Mouse (Mus musculus): Measurements from ENCODE around the gene Plet1. TPM values are rescaled to one million over a fixed set of nuclear protein-coding genes. Genes with fewer than 3 reads are reported as not detected.

Gene Plet1
- polyA plus RNA-seq (2015; fragmentation: Nextera tagmentation; extraction: Ambion mirVana): 0.45 and 1.4 TPM in 2 replicates

DNA sequence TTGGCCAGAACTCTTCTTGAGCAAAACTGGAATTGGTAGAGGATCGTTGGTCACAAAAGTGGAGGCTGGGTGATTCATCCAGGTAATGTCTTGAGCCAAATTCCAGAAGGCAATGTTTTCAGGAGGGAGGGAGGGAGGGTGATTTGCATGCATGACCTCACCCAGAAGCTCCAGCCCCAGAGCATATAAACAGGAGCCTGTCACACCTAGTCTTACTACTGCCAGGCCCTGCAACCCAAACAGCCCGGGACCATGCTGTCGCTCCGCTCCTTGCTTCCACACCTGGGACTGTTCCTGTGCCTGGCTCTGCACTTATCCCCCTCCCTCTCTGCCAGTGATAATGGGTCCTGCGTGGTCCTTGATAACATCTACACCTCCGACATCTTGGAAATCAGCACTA is at the start of gene Plet1:
Gene Plet1 (plus strand): TSS at position 215 of the 400 bp plus-strand sequence.
- WGBS: 81% methylated on average over 6 of the region's 6 CpGs
- H3K27me3 ChIP-seq: no peaks in the 10 kb centered on the region

DNA sequence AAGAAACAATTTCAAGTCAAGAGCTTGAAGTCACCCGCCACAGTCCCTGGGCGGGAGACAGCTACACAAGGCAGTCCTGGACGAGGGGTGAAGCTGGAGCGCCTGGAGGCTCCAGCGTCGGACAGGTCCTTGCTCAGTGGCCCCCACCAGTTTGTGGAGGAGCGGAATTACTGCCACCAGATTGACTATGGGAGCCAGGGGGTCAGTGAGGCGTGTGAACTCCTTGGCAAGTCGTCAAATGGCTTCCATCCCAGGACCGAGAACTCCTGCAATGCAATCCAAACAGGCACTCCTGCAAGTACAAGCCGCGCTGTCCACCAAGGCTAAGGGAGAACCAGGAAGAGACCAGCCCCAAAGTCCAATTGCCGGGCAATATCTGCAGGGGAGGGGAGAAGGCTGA is 45.3 kb upstream of the Plet1 start:
- Histone ChIP-seq H3K9me3 (replicated peaks) (no peaks in the 10 kb centered on the region), H3K4me3 (no peak overlapping the region), H3K4me1 (replicated peaks) (peaks cover 5% of the 10 kb centered on the region; the same call in 1 of the 2 replicates), H3K27me3 (no peaks in the 10 kb centered on the region), H3K36me3 (no peaks in the 10 kb centered on the region), H3K4me2 (peak overlapping the region; percentile 11; the same call in 1 of the 2 replicates), H3K9ac (no peak overlapping the region), H3K27ac (no peak overlapping the region)
- WGBS: 47% methylated on average over 13 of the region's 13 CpGs
- no peak for ATAC-seq (replicated peaks; ENCODE audit: insufficient number of reproducible peaks, insufficient read depth, low FRiP score, low read depth)

More for the DNA sequence above, at the start of gene Plet1:
- Histone ChIP-seq H3K9me3 (replicated peaks) (no peaks in the 10 kb centered on the region), H3K4me1 (replicated peaks) (peaks cover 13% of the 10 kb centered on the region), H3K27ac (no peak within 1 kb of the TSS), H3K9ac (no peak within 1 kb of the TSS), H3K36me3 (no peaks in the 10 kb centered on the region), H3K4me2 (no peak within 1 kb of the TSS), H3K4me3 (no peak within 1 kb of the TSS)
- no peak for ATAC-seq (replicated peaks; ENCODE audit: insufficient number of reproducible peaks, insufficient read depth, low FRiP score, low read depth)

DNA sequence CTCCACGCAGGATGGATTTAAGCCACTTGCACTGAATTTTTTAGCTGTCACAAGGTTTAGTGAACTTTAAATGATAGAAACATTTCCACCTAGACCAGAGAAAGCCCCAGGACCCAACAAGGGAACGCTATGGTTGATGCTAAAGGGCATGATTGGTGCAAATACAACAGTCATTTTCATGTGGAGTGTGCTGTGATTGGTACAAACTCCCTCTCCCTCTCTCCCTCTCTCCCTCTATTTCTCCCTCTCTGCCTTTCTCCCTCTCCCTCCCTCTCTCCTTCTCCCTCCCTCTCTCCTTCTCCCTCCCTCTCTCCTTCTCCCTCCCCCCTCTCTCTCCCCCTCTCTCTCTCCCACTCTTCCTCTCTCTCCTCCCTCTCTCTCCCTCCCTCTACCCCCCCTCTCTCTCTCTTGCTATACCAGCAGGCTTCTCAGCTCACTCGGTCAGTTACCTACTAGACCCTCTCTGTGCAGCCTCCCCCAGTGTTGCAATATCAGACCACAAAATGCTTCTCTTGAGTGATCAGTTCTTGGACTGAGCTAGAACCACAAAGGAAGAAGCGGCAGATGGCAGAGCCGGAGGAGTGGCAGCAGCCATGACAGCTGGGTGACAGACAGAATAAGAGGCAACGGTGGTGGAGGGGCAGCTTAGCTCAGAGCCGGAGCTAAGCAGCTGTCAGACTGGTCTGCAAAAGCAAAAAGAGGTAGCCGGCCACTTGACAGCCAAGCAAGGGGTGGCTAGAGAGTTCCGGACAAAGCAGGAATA is 42.7 kb upstream of the Plet1 start:
- Histone ChIP-seq H3K4me2 (peak overlapping the region; percentile 38), H3K27me3 (no peaks in the 10 kb centered on the region), H3K9me3 (replicated peaks) (no peaks in the 10 kb centered on the region), H3K4me1 (replicated peaks) (0 out of 2 replicates have a peak, but pooled peaks cover 3% of the 10 kb centered on the region), H3K9ac (no peak overlapping the region), H3K27ac (no peak overlapping the region), H3K4me3 (no peak overlapping the region), H3K36me3 (no peaks in the 10 kb centered on the region)
- WGBS: 48% methylated on average over 9 of the region's 9 CpGs
- no peak for ATAC-seq (replicated peaks; ENCODE audit: insufficient number of reproducible peaks, insufficient read depth, low FRiP score, low read depth)

DNA sequence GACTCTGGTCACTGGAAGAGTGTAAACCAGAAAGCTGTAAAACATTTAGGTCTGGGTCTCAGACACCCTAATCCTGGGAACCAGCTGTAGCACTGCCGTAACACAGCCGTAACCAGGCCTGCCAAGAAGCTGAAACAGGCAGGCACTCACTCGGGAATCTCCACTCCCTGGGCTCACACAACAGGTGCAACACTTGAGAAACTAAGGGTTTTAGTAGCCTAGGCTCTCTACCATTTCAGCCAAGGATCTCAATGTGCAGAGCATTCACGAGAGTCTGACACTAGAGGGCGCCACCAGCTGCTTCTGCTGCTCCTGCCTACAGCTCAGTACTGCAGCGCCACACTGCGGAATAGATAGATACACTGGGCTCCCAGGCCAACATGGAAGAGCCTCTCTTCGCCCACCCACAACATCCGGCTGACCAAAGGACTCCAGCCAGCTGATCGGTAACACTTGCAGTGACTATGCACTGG is 42.0 kb upstream of the Plet1 start:
- WGBS: 14% methylated on average over 10 of the region's 10 CpGs
- H3K4me3 ChIP-seq: 0 out of 2 replicates have a peak overlapping the region, but pooled peaks have one; percentile 2
- H3K27ac ChIP-seq: no peak overlapping the region
- H3K36me3 ChIP-seq: no peaks in the 10 kb centered on the region
- no peaks in the 10 kb centered on the region for H3K27me3 ChIP-seq
- H3K4me1 ChIP-seq (replicated peaks): 0 out of 2 replicates have a peak, but pooled peaks cover 3% of the 10 kb centered on the region
- no peaks in the 10 kb centered on the region for H3K9me3 ChIP-seq (replicated peaks)
- H3K9ac ChIP-seq: no peak overlapping the region
- 0 out of 2 replicates have a peak, but pooled peaks have one; percentile 35 for ATAC-seq (replicated peaks; ENCODE audit: insufficient number of reproducible peaks, insufficient read depth, low FRiP score, low read depth)
- H3K4me2 ChIP-seq: peak overlapping the region; percentile 38

DNA sequence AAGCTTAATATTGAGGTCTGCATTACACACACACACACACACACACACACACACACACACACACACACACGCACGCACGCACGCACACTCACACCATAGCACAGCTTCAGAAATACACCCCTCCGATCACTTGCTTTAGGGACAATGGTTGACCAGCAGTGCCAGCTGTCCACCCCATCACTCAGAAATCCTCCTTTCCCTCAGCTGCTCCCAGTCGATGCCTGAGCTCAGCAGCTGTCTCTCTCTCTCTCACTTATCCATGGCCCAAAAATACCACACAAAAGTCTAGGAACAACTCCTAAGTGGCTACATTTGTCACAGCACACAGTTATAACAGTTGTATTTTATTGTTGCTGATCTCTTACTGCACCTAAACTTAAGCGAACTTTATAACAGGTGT is 36.7 kb upstream of the Plet1 start:
- no peak overlapping the region for H3K9ac ChIP-seq
- no peaks in the 10 kb centered on the region for H3K36me3 ChIP-seq
- H3K4me1 ChIP-seq (replicated peaks): peaks cover 2% of the 10 kb centered on the region
- no peak overlapping the region for H3K27ac ChIP-seq
- ATAC-seq (replicated peaks; ENCODE audit: insufficient number of reproducible peaks, insufficient read depth, low FRiP score, low read depth): no peak
- no peaks in the 10 kb centered on the region for H3K27me3 ChIP-seq
- H3K9me3 ChIP-seq (replicated peaks): no peaks in the 10 kb centered on the region
- H3K4me2 ChIP-seq: no peak overlapping the region
- no peak overlapping the region for H3K4me3 ChIP-seq
- 81% methylated on average over 7 of the region's 7 CpGs for WGBS

DNA sequence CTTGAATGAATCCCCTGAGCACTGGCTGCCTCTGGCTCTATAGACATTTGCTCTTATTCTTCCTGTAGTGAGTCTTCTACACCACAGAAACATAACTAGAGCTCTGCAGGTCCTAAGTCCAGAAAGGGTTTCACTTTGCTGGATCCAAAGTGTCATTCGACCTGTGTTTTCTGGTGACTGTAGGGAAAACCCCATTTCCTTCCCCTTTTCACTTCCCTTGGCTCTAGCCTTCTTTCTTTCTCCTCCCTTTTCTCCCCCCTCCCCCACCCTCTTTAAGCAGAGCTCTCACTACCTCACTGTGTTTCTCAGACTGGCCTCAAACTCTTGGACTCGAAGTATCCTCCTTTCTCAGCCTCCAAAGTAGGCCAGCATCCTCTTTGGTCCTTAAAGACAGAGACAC is 34.8 kb upstream of the Plet1 start:
- WGBS: 51% methylated on average over 2 of the region's 2 CpGs

DNA sequence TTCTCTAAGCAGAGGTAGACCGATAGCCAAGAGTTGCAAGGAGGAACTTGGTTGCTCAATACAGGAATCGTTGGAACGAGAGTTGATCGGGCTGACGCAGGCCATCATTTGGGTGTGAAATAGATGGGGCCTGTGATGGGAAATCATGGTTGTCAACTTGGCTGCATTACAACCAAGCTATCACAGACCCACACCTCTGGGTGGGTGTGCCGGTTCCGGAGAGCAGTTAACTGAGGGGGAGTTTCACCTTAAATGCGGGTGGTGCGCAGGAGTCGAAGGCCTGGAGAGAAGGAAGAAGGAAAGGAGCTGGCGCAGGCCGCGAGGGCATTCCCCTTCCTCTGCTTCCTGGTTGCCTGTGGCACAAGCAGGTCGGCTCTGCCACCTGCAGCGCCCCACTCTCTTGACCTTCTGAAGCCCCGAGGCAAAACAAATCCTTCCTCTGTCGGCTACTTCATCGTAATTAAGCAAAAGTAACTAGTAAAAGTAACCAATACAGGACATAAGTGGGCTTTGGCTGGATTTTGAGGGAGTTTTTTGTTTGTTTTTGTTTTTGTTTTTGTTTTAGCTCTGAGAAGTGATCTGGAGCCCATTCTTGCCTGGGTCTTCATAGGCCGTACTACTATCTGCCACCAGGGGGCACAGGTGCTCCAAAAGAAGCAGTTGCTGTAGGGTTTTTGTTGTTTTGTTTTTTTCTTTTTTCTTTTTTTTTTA is 31.7 kb upstream of the Plet1 start:
- H3K9me3 ChIP-seq (replicated peaks): no peaks in the 10 kb centered on the region
- peaks cover 4% of the 10 kb centered on the region for H3K4me1 ChIP-seq (replicated peaks)
- H3K4me3 ChIP-seq: peak overlapping the region; percentile 34
- no peaks in the 10 kb centered on the region for H3K36me3 ChIP-seq
- no peak overlapping the region for H3K27ac ChIP-seq
- H3K9ac ChIP-seq: peak overlapping the region; percentile 48
- H3K27me3 ChIP-seq: no peaks in the 10 kb centered on the region
- H3K4me2 ChIP-seq: peak overlapping the region; percentile 60
- peak; percentile 18; the same call in 1 of the 2 replicates for ATAC-seq (replicated peaks; ENCODE audit: insufficient number of reproducible peaks, insufficient read depth, low FRiP score, low read depth)
- 39% methylated on average over 19 of the region's 19 CpGs for WGBS

More for the DNA sequence above, 34.8 kb upstream of the Plet1 start:
- H3K9me3 ChIP-seq (replicated peaks): no peaks in the 10 kb centered on the region
- H3K4me2 ChIP-seq: no peak overlapping the region
- no peak overlapping the region for H3K9ac ChIP-seq
- peaks cover 4% of the 10 kb centered on the region for H3K4me1 ChIP-seq (replicated peaks)
- no peaks in the 10 kb centered on the region for H3K36me3 ChIP-seq
- no peak overlapping the region for H3K4me3 ChIP-seq
- no peak for ATAC-seq (replicated peaks; ENCODE audit: insufficient number of reproducible peaks, insufficient read depth, low FRiP score, low read depth)
- no peak overlapping the region for H3K27ac ChIP-seq
- no peaks in the 10 kb centered on the region for H3K27me3 ChIP-seq

DNA sequence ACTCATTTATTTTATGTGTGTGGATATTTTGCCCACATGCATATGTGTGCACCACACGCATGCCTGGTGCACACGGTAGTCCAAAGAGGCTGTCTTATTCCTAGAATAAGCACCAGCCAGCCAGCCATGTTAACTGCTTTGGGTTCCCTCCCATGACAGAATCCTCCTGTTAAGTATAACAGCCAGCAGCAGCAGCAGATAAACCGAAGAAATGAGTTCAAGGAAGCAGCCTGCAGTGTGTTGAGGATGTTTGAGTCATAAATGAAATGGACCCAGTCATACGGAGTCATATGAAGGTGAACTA is 31.2 kb upstream of the Plet1 start:
- Histone ChIP-seq H3K4me1 (replicated peaks) (peaks cover 4% of the 10 kb centered on the region), H3K9ac (no peak overlapping the region), H3K9me3 (replicated peaks) (no peaks in the 10 kb centered on the region), H3K27me3 (no peaks in the 10 kb centered on the region), H3K4me3 (no peak overlapping the region), H3K27ac (no peak overlapping the region), H3K4me2 (peak overlapping the region; percentile 60; the same call in 1 of the 2 replicates), H3K36me3 (no peaks in the 10 kb centered on the region)
- ATAC-seq (replicated peaks; ENCODE audit: insufficient number of reproducible peaks, insufficient read depth, low FRiP score, low read depth): no peak
- WGBS: 29% methylated on average over 4 of the region's 4 CpGs

DNA sequence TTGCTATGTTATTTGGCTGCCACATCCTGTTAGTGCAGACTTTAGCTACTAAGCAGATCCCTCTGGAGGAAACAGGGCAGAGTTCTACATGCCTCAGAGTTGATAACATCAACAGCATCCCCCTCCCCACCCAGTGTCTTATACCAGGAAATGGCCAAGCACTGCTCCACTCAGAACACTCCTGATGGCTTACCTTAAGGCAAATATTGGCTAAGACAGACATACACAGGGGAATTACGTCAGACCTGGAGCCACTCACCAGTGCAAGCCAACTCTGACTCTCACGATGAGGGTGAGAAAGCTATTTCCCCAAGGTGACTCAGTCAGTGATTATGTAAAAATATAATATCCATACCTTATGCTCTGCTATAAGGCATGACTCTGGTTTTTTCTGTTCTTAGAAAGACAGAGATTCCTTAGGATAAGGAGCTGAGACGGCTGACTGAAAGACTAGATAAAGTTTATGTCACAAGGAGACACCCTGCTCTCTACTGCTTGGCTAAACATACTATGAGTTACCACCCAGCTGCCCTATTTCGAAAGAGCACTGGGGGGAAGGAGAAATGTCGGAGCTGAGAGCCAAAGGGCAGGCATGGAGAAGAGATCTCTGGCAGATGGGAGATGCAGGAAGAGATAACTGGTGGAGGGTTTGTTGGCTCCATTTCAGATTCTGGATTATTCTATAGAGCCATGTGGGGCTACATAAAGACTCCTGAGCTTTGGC is 23.8 kb upstream of the Plet1 start:
- no peak for ATAC-seq (replicated peaks; ENCODE audit: insufficient number of reproducible peaks, insufficient read depth, low FRiP score, low read depth)
- 56% methylated on average over 5 of the region's 5 CpGs for WGBS
- H3K27ac ChIP-seq: no peak overlapping the region; the same call in 1 of the 2 replicates

DNA sequence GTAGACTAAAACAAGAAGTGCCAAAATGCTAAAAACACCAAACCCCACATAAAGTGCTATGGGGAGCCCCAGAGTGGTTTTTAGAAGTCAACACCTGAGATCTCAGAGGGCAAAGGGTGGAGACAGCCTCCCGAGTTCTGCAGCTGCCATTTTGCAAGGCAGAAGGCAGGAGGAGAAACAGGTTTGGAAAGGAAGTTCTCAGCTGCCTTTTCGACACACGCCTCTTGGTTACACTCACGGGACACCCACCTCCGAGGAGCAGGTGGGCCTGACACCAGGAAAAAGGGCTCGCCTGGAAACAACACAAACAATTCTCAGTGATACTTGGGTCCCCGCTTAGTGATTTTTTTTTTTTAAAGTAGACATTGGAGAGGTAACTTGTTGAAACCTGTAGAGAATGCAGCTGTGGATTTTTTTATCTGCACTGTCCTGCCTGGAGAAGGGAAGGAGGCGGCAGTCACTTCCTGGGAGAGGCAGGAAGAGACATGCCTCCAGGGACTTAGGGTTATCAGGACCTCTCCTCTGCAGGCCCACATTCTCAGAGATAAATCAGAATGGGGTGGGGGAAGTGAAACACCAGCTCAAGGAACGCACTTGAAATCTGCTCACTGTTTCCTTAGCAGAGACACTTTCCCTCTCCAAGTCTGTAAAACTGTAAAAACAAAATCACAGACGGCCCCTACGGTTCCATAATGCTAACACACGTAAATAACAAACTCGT is 23.0 kb upstream of the Plet1 start:
- no peaks in the 10 kb centered on the region for H3K36me3 ChIP-seq
- H3K4me1 ChIP-seq (replicated peaks): peaks cover 7% of the 10 kb centered on the region; the same call in 1 of the 2 replicates
- WGBS: 34% methylated on average over 13 of the region's 13 CpGs
- H3K4me3 ChIP-seq: no peak overlapping the region
- ATAC-seq (replicated peaks; ENCODE audit: insufficient number of reproducible peaks, insufficient read depth, low FRiP score, low read depth): no peak
- no peak overlapping the region for H3K4me2 ChIP-seq
- H3K27ac ChIP-seq: peak overlapping the region; percentile 10; the same call in 1 of the 2 replicates
- no peak overlapping the region for H3K9ac ChIP-seq
- no peaks in the 10 kb centered on the region for H3K9me3 ChIP-seq (replicated peaks)
- no peaks in the 10 kb centered on the region for H3K27me3 ChIP-seq

More for the DNA sequence above, 23.8 kb upstream of the Plet1 start:
- no peaks in the 10 kb centered on the region for H3K36me3 ChIP-seq
- H3K27me3 ChIP-seq: no peaks in the 10 kb centered on the region
- no peak overlapping the region for H3K9ac ChIP-seq
- H3K9me3 ChIP-seq (replicated peaks): no peaks in the 10 kb centered on the region
- no peak overlapping the region for H3K4me3 ChIP-seq
- no peak overlapping the region for H3K4me2 ChIP-seq
- H3K4me1 ChIP-seq (replicated peaks): peaks cover 7% of the 10 kb centered on the region; the same call in 1 of the 2 replicates

Measured in heart, embryonic 15.5 days (tissue).